Mouse (Mus musculus): ENCODE measurements around the gene Pbx1.

DNA sequence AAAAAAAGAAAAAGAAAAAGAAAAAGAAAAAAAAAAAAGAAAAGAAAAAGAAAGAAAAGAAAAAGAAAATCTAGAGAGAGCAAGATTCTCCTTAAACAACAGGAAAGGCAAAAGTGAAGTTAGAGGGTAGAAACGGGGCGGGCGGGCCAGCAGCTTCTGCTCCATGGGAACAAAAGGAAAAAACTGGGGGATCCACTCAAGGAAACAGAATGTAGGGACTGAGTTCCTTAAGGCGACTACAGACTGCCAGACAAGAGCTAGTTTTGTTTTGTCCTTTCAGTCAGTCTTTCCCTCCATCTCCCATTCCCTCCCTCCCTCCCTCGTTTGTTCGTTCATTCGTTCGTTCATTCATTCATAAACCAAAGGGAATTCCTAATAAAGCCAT is 25.8 kb downstream of the Pbx1 start:
- TF ChIP-seq CTCF (IDR thresholded peaks at IDR 0.05; ENCODE audit: control insufficient read depth, insufficient read depth, insufficient replicate concordance, low read depth, low read length), result no peak
- TF ChIP-seq POLR2A (IDR thresholded peaks at IDR 0.05; ENCODE audit: control insufficient read depth, low read depth, low read length), result no peak
